Mouse (Mus musculus) thymus, adult 2 months (tissue): ENCODE results near the gene Steap2.

Experiments used
- CTCF ChIP-seq: fragments of 200-500 bp; IDR thresholded peaks from 2 replicates; pipeline ENCODE4 v1.5.1; 2012; ENCODE audit warnings: mild to moderate bottlenecking, control low read depth, low read length, moderate library complexity, borderline replicate concordance; ENCODE audit not compliant: control insufficient read depth, poor library complexity, insufficient read depth; ENCODE audit errors: extremely low read depth
- POLR2A ChIP-seq: fragments of 200-500 bp; IDR thresholded peaks from 2 replicates; pipeline ENCODE4 v1.6.1; 2012; ENCODE audit warnings: mild to moderate bottlenecking, low read length, control low read depth, moderate library complexity; ENCODE audit not compliant: control insufficient read depth, poor library complexity, insufficient read depth; ENCODE audit errors: extremely low read depth

DNA sequence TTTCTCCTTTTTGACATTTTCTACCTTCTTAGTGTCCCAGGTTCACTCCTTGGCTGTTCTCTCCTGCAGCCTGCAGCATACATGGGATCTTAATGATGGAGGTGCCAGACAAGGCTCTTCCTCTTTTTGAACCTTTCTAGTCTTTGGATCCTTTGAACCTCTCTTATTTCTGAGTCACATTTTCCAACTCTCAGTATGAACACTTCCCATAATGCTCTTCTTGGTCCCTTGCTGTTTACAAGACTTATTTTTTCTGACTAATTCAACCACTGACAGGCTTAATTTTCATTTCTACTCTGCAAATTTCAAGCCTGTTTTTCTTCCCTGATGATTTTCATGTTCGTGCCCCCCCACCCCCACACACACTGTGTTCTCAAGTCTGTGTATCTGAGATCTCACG, 55.9 kb downstream of the Steap2 start:
- TF ChIP-seq POLR2A (no peak), CTCF (no peak)
